Mouse (Mus musculus) cortical plate, adult 2 months (tissue): ENCODE data around the gene Amer2. TPM values are rescaled to one million over a fixed set of nuclear protein-coding genes. Genes with fewer than 3 reads are reported as not detected.

ENCODE experiments used
- H3K27ac ChIP-seq: fragments of 200-500 bp; 2 replicates; pipeline ENCODE4 v1.5.1; 2012; ENCODE audit warnings: low read length, control low read depth, inconsistent platforms; ENCODE audit not compliant: insufficient read depth
- H3K4me1 ChIP-seq: fragments of 200-500 bp; 2 replicates; pipeline ENCODE4 v1.6.1; 2011; ENCODE audit warnings: low read length; ENCODE audit not compliant: control insufficient read depth, insufficient read depth
- H3K4me3 ChIP-seq: fragments of 200-500 bp; 2 replicates; pipeline ENCODE4 v1.5.1; 2011; ENCODE audit warnings: mild to moderate bottlenecking, low read length, control low read depth; ENCODE audit not compliant: insufficient read depth
- CTCF ChIP-seq: fragments of 200-500 bp; IDR thresholded peaks from 2 replicates; pipeline ENCODE4 v1.5.1; 2011; ENCODE audit warnings: mild to moderate bottlenecking, control low read depth, low read length; ENCODE audit not compliant: insufficient read depth; ENCODE audit errors: extremely low read depth
- POLR2A ChIP-seq: fragments of 200-500 bp; IDR thresholded peaks from 2 replicates; pipeline ENCODE4 v1.6.1; 2011; ENCODE audit warnings: mild to moderate bottlenecking, low read length, control low read depth; ENCODE audit not compliant: insufficient read depth; ENCODE audit errors: extremely low read depth
- polyA plus RNA-seq: library from polyadenylated mRNA; depleted of rRNA; stranded (reverse); fragments of >200 nt; gene quantifications from 2 replicates; pipeline ENCODE4 v1.2.3, GENCODE M21; 2012

Gene Amer2
- polyA plus RNA-seq, 1 experiment: 20.1 TPM

- Histone ChIP-seq H3K4me3 (no peak overlapping the region), H3K4me1 (peaks cover 11% of the 10 kb centered on the region), H3K27ac (no peak overlapping the region)
- TF ChIP-seq CTCF (no peak), POLR2A (no peak)
Observed at GRCm38 (mm10) chr14:60385079-60385643, 12.1 kb downstream of the Amer2 start.

DNA sequence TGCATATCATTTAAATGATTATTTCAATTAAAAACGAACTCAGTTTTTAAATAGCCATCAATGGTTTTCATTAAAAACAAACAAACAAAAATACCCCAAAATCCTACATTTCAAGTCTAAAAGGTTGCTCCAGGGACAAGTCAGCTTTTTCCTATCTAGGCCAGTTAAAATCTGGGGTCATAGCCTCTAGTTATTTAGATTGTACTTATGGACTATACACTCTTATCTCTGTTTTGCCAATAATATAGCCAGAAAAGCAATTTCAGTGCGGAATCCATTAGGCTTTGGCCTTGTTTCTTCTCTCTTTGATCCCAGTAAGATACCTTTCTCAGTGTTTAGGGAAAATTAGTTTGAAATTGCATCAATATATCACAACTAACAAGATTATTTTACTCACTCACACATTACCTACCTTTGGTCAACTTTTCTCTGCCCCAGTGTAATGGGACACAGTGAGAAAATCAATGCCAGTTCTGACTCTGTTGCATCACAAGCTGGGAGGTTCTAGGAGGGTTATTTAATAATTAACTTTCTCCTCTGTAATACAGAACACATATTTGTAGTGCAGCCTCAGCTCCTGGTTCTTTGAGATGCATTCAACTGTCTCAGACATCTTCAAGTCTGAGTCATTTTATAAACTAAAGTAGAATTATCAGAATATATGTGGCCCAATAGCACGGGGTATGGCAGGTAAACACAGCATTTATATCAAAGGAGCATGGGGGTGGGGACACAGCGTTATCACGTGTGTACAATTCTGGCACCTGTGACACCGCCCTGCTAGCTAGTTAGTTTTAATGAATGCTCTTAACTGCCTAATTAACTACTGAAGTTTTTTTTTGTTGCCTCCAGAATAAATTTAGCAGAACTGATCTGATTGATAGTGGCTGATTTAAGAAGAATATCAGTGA lies 13.8 kb downstream of the Amer2 start:
- no peak overlapping the region for H3K4me3 ChIP-seq
- no peak overlapping the region for H3K27ac ChIP-seq
- TF ChIP-seq POLR2A (no peak), CTCF (no peak)
- H3K4me1 ChIP-seq: peaks cover 11% of the 10 kb centered on the region

DNA sequence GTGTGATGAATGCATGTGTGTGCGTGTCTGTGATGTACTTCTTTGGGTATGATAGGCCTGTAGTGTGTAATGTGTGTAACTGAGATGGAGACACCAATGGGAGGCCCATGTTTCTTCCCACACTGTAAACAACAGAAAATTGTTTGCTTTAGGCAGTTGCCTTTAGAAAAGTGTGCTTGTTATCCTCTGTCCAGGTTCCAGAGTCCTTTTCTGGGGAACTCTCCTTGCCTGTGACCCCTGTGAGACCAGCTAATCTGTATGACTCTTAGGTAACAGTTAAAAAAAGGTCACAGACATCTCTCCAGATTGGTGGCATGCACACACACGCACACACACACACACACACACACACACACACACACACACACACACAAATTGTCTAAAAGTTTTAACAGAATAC lies 15.3 kb downstream of the Amer2 start:
- H3K27ac ChIP-seq: no peak overlapping the region
- H3K4me3 ChIP-seq: no peak overlapping the region
- TF ChIP-seq POLR2A (no peak), CTCF (no peak)
- peaks cover 8% of the 10 kb centered on the region for H3K4me1 ChIP-seq

GRCm38 (mm10) chr14:60392202-60392601 lies 19.1 kb downstream of the Amer2 start:
- TF ChIP-seq CTCF (no peak), POLR2A (no peak)
- Histone ChIP-seq H3K4me1 (peaks cover 2% of the 10 kb centered on the region; the same call in 1 of the 2 replicates), H3K4me3 (no peak overlapping the region), H3K27ac (no peak overlapping the region)

GRCm38 (mm10) chr14:60397321-60397720 lies 24.3 kb downstream of the Amer2 start:
- TF ChIP-seq CTCF (no peak), POLR2A (no peak)
- 0 out of 2 replicates have a peak, but pooled peaks cover 2% of the 10 kb centered on the region for H3K4me1 ChIP-seq
- H3K4me3 ChIP-seq: no peak overlapping the region
- H3K27ac ChIP-seq: no peak overlapping the region

GRCm38 (mm10) chr14:60398861-60399260 lies 25.8 kb downstream of the Amer2 start:
- no peak overlapping the region for H3K27ac ChIP-seq
- H3K4me3 ChIP-seq: no peak overlapping the region
- TF ChIP-seq CTCF: no peak
- TF ChIP-seq POLR2A: no peak
- 0 out of 2 replicates have a peak, but pooled peaks cover 2% of the 10 kb centered on the region for H3K4me1 ChIP-seq

- no peak for TF ChIP-seq POLR2A
- TF ChIP-seq CTCF: no peak
- Histone ChIP-seq H3K4me3 (no peak overlapping the region), H3K4me1 (peaks cover 2% of the 10 kb centered on the region; the same call in 1 of the 2 replicates), H3K27ac (no peak overlapping the region)
Observed at GRCm38 (mm10) chr14:60403228-60403627, 30.2 kb downstream of the Amer2 start.

DNA sequence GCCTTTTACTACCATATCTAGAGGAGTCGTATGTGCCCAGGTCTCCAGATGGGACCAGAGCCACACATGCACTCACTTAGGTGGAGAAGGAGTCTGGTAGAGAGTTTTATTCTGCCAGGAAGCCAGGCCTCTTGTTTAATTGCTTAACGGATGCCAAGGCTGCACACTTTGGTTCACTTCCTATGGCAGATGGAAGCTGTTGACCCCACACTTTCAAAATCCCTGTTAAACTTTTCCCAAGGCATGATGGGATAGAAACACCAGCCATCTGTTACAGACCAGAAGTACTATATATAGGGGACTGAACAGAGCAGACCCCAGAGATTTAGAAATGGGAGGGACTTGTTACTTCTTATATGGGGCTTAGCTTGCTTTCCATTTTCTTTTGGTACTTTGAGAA lies 32.8 kb downstream of the Amer2 start:
- Histone ChIP-seq H3K4me3 (no peak overlapping the region), H3K27ac (no peak overlapping the region), H3K4me1 (peaks cover 11% of the 10 kb centered on the region)
- TF ChIP-seq CTCF (no peak), POLR2A (no peak)

DNA sequence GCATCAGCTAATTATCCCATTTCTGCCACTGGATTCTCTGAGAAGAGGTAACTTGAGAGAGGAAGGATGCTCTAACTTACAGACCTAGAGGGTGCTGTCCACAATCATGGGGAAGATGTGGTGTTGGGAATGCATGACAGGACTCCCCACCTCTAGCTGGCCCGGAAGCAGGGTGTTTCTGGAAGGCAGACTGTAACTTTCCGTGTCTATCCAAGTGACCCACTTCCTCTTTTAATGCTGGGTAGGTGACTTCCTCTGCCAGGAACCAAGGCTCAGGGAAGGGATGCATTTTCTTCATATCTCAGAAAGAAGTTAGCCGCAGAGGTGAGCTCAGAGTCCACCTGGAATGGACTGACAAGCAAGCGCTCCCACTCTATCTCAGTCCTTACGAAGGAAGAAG lies 33.5 kb downstream of the Amer2 start:
- Histone ChIP-seq H3K27ac (no peak overlapping the region), H3K4me1 (peaks cover 11% of the 10 kb centered on the region), H3K4me3 (no peak overlapping the region)
- TF ChIP-seq POLR2A (no peak), CTCF (no peak)

DNA sequence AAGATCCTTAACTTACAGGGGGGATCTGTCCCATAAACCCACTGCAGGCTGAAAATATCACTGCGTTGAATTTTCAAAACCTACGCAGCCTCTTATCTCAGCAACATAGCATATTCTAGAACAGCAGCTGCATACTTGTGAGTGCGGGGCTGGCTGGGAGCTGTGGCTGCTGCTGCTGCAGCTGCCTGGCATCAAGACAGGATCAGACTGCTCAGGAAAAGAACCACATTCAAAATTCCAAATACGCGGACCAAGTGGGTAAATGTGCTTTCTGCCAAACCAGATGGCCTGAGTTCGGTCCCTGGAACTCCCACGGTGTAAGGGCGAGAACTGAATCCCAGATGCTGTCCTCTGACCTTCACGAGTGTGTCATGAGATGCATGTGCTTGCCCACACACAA lies 34.3 kb downstream of the Amer2 start:
- no peak for TF ChIP-seq POLR2A
- no peak for TF ChIP-seq CTCF
- Histone ChIP-seq H3K4me3 (no peak overlapping the region), H3K27ac (no peak overlapping the region), H3K4me1 (peaks cover 11% of the 10 kb centered on the region)

- Histone ChIP-seq H3K27ac (no peak overlapping the region), H3K4me3 (no peak overlapping the region), H3K4me1 (peaks cover 12% of the 10 kb centered on the region)
- no peak for TF ChIP-seq CTCF
- no peak for TF ChIP-seq POLR2A
Observed at GRCm38 (mm10) chr14:60409702-60410491, 36.8 kb downstream of the Amer2 start.
